Mouse (Mus musculus) adrenal gland, postnatal 10 days (tissue): Measurements from ENCODE around the gene Anxa7. TPM values are rescaled to one million over a fixed set of nuclear protein-coding genes. Genes with fewer than 3 reads are reported as not detected.
A peak's percentile ranks its signal among the peaks of the same experiment; 100 is the strongest.

Experiments used
- DNase-seq: peaks from one replicate; pipeline ENCODE4 v3.0.0; 2021; ENCODE audit warnings: mixed read lengths
- total RNA-seq, 2 experiments: library from RNA; stranded (reverse); gene quantifications; 2 replicates each; pipeline ENCODE4 v1.2.3; 2021

Gene Anxa7
- total RNA-seq, 2 experiments from 2014 or later: 60.7 to 67.2 TPM

- DNase-seq: no peak
These were observed 43.0 kb downstream of the Anxa7 start for GRCm38 (mm10) chr14:20436976-20437375.

- DNase-seq: no peak
These were observed 47.5 kb downstream of the Anxa7 start for GRCm38 (mm10) chr14:20432420-20432819.

DNA sequence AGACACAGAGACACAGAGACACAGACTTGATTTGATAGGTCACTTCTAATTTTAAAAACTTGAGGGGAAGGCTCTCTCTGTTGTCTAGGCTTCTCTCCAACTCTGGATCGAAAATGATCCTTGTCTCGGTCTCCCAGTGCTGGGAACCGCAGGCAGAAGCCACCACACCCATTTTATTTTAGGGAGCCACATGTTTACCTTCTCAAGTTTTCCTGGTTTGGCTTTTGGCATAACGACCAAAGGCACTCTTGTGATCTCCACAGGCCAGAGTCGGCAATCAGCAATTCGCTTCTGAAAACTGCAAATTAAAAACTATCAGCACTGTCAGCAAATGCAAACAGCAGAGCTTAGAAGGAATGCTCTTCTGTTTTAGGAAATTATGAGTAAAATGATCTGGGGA, 48.2 kb downstream of the Anxa7 start:
- DNase-seq: no peak

GRCm38 (mm10) chr14:20429833-20430232, 50.1 kb downstream of the Anxa7 start:
- DNase-seq: no peak

GRCm38 (mm10) chr14:20428593-20428992, 51.3 kb downstream of the Anxa7 start:
- DNase-seq: no peak

DNA sequence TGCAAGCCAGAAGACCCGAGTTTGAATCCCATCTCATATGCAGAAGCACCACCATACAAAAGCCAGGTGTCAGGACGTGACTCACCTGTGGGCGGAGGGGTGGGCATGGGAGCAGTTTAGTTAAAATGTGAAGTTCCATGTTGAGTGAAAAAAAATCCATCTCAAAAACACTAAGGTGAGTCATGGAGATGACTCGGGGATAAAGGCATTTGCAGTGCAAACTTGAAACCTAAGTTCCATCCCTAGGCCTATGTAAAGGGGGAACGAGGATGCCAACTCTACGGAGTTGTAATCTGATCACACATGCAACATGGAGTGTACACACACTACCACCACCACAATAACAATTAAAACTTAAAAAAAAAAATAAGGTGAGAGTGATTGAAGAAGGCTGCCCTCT, 56.9 kb downstream of the Anxa7 start:
- DNase-seq: no peak

- DNase-seq: peak; percentile 6
These were observed 57.7 kb downstream of the Anxa7 start for GRCm38 (mm10) chr14:20422257-20422656.

Other genes with a start within 250 kb of the Anxa7 start
- not detected for gene Kcnk16, start 210.9 kb downstream of the Anxa7 start, total RNA-seq
- gene Nudt13, start 185.4 kb downstream of the Anxa7 start, total RNA-seq: 10 to 100 TPM; 43.4 to 52.3 TPM
- 10 to 100 TPM; 38.8 to 42.3 TPM for gene Ecd, start 132.0 kb downstream of the Anxa7 start, total RNA-seq
- gene Fam149b, start 132.0 kb downstream of the Anxa7 start, total RNA-seq: 10 to 100 TPM; 29.3 to 35.3 TPM
- gene Dnajc9, start 91.2 kb downstream of the Anxa7 start, total RNA-seq: 10 to 100 TPM; 33.7 to 36.6 TPM
- 100 to 1,000 TPM in 1 of 2 experiments, 10 to 100 TPM in 1; 93.8 to 101 TPM for gene Mrps16, start 86.5 kb downstream of the Anxa7 start, total RNA-seq
- 1 to 10 TPM; 1.9 to 2.7 TPM for gene Cfap70, start 27.9 kb downstream of the Anxa7 start, total RNA-seq
- gene Mss51, start 16.8 kb upstream of the Anxa7 start, total RNA-seq: 1 to 10 TPM; 2.3 to 3.0 TPM
- gene Ppp3cb, start 66.4 kb upstream of the Anxa7 start, total RNA-seq: 10 to 100 TPM; 65.9 to 86.4 TPM
- 10 to 100 TPM; 12.6 to 13.1 TPM for gene Usp54, start 160.9 kb upstream of the Anxa7 start, total RNA-seq
- 10 to 100 TPM; 27.5 to 61.9 TPM for gene Myoz1, start 176.4 kb upstream of the Anxa7 start, total RNA-seq
- gene Synpo2l, start 188.2 kb upstream of the Anxa7 start, total RNA-seq: 10 to 100 TPM in 1 of 2 experiments, 1 to 10 TPM in 1; 5.8 to 14.5 TPM
- gene Sec24c, start 194.2 kb upstream of the Anxa7 start, total RNA-seq: 100 to 1,000 TPM; 120 to 130 TPM
- gene Fut11, start 214.8 kb upstream of the Anxa7 start, total RNA-seq: 10 to 100 TPM; 16.3 to 18.6 TPM
- 10 to 100 TPM; 91.8 to 96.3 TPM for gene Chchd1, start 222.9 kb upstream of the Anxa7 start, total RNA-seq
- gene Zswim8, start 227.4 kb upstream of the Anxa7 start, total RNA-seq: 100 to 1,000 TPM in 1 of 2 experiments, 10 to 100 TPM in 1; 83.7 to 104 TPM